Mouse (Mus musculus) liver, embryonic 14.5 days (tissue): Measurements from ENCODE around the gene Ccr2.
A peak's percentile ranks its signal among the peaks of the same experiment; 100 is the strongest.
"Not testable (repeated sequence)": the region's sequence is repeated elsewhere in the genome, so short reads cannot be mapped to it uniquely, and the experiment has no call there.

ENCODE experiments used
- CTCF ChIP-seq: IDR thresholded peaks from 2 replicates; pipeline ENCODE4 v1.5.1; 2016; ENCODE audit warnings: antibody characterized with exemption, low read depth, control low read depth
- EP300 ChIP-seq: IDR thresholded peaks from 2 replicates; pipeline ENCODE4 v1.6.1; 2016; ENCODE audit warnings: antibody characterized with exemption, low read depth

GRCm38 (mm10) chr9:124061474-124062432 lies 40.0 kb upstream of the Ccr2 start:
- not testable (repeated sequence) for TF ChIP-seq CTCF
- TF ChIP-seq EP300, result peak; percentile 81
